Mouse (Mus musculus): Measurements from ENCODE around the gene Dnah17. TPM values are rescaled to one million over a fixed set of nuclear protein-coding genes. Genes with fewer than 3 reads are reported as not detected.

Gene Dnah17
- total RNA-seq, 2 experiments from 2014 or later, result 0.02 to 0.08 TPM

- DNase-seq (ENCODE audit: extremely low spot score in 1 of 2, low spot score in 2 of 2), result no peak
- intact Hi-C loops (cut with DNase I), result no loop called here
Observed at GRCm38 (mm10) chr11:117989241-117989640, 141.2 kb downstream of the Dnah17 start.

GRCm38 (mm10) chr11:117987968-117988367, 142.5 kb downstream of the Dnah17 start:
- intact Hi-C loops (cut with DNase I), result no loop called here
- no peak for DNase-seq (ENCODE audit: extremely low spot score in 1 of 2, low spot score in 2 of 2)

- DNase-seq (ENCODE audit: extremely low spot score in 1 of 2, low spot score in 2 of 2), result peak in 1 of 2 experiments; percentile 59
- intact Hi-C loops (cut with DNase I), result no loop called here
Observed at GRCm38 (mm10) chr11:117987032-117987451, 143.4 kb downstream of the Dnah17 start.

- intact Hi-C loops (cut with DNase I), result no loop called here
- DNase-seq (ENCODE audit: extremely low spot score in 1 of 2, low spot score in 2 of 2), result peak; percentile 89 to 95
Observed at GRCm38 (mm10) chr11:117986126-117987031, 144.1 kb downstream of the Dnah17 start, which contains the start of gene Pgs1. Gene Pgs1, plus strand, starts transcription at chr11:117986292.

GRCm38 (mm10) chr11:117983770-117984169, 146.7 kb downstream of the Dnah17 start:
- DNase-seq (ENCODE audit: extremely low spot score in 1 of 2, low spot score in 2 of 2), result no peak
- intact Hi-C loops (cut with DNase I), result loop anchor here (5.0 kb wide), 1 partner anchor 34 kb away; no protein-coding TSS in a partner anchor

GRCm38 (mm10) chr11:117982426-117982825, 148.0 kb downstream of the Dnah17 start:
- DNase-seq (ENCODE audit: extremely low spot score in 1 of 2, low spot score in 2 of 2), result no peak
- intact Hi-C loops (cut with DNase I), result loop anchor here (5.0 kb wide), 1 partner anchor 35 kb away; no protein-coding TSS in a partner anchor

- intact Hi-C loops (cut with DNase I), result no loop called here
- DNase-seq (ENCODE audit: extremely low spot score in 1 of 2, low spot score in 2 of 2), result no peak
Observed at GRCm38 (mm10) chr11:117979388-117979787, 151.0 kb downstream of the Dnah17 start.

GRCm38 (mm10) chr11:117977694-117978360, 152.6 kb downstream of the Dnah17 start:
- no peak for DNase-seq (ENCODE audit: extremely low spot score in 1 of 2, low spot score in 2 of 2)
- intact Hi-C loops (cut with DNase I), result no loop called here

- DNase-seq (ENCODE audit: extremely low spot score in 1 of 2, low spot score in 2 of 2), result peak in 1 of 2 experiments; percentile 81
- intact Hi-C loops (cut with DNase I), result no loop called here
Observed at GRCm38 (mm10) chr11:117976081-117976582, 154.3 kb downstream of the Dnah17 start.

- DNase-seq (ENCODE audit: extremely low spot score in 1 of 2, low spot score in 2 of 2), result no peak
- intact Hi-C loops (cut with DNase I), result no loop called here
Observed at GRCm38 (mm10) chr11:117975211-117975967, 155.0 kb downstream of the Dnah17 start.

- DNase-seq (ENCODE audit: extremely low spot score in 1 of 2, low spot score in 2 of 2), result no peak
- intact Hi-C loops (cut with DNase I), result loop anchor here (5.0 kb wide), 1 partner anchor 48 kb away; no protein-coding TSS in a partner anchor
Observed at GRCm38 (mm10) chr11:117974327-117975125, 155.9 kb downstream of the Dnah17 start.

- DNase-seq (ENCODE audit: extremely low spot score in 1 of 2, low spot score in 2 of 2), result no peak
- intact Hi-C loops (cut with DNase I), result loop anchor here (5.0 kb wide), 1 partner anchor 49 kb away; no protein-coding TSS in a partner anchor
Observed at GRCm38 (mm10) chr11:117973569-117973968, 156.9 kb downstream of the Dnah17 start.

GRCm38 (mm10) chr11:117972656-117973558, 157.5 kb downstream of the Dnah17 start:
- no peak for DNase-seq (ENCODE audit: extremely low spot score in 1 of 2, low spot score in 2 of 2)
- intact Hi-C loops (cut with DNase I), result loop anchor here (5.0 kb wide), 1 partner anchor 49 kb away; no protein-coding TSS in a partner anchor
